Mouse (Mus musculus) embryonic facial prominence, embryonic 13.5 days (tissue): ENCODE measurements at regions not wholly inside any gene's neighbourhood (a gene's known extent, or its start where the extent isn't known, plus 50 kb on each side); places are given as distances from the start of the nearest gene placed in this dataset.
"Not testable (repeated sequence)": the region's sequence is repeated elsewhere in the genome, so short reads cannot be mapped to it uniquely, and the experiment has no call there.

Experiments
- ATAC-seq: fragments of 200-750 bp; cut with Nextera tagmentation; 2 replicates; pipeline ENCODE4 v1.8.0; 2017; ENCODE audit warnings: low read depth; ENCODE audit not compliant: insufficient number of reproducible peaks, insufficient read depth, low FRiP score, low TSS enrichment
- H3K27ac ChIP-seq: fragments of 300-500 bp; sonication (generic); 2 replicates; pipeline ENCODE4 v1.5.1; 2015; ENCODE audit warnings: moderate library complexity, mild to moderate bottlenecking, inconsistent platforms
- H3K27me3 ChIP-seq: fragments of 300-500 bp; sonication (generic); 2 replicates; pipeline ENCODE4 v1.6.1; 2015; ENCODE audit warnings: mild to moderate bottlenecking, inconsistent platforms
- H3K36me3 ChIP-seq: fragments of 300-500 bp; sonication (generic); 2 replicates; pipeline ENCODE4 v1.6.1; 2015; ENCODE audit warnings: mild to moderate bottlenecking, inconsistent platforms
- H3K4me1 ChIP-seq: fragments of 300-500 bp; sonication (generic); 2 replicates; pipeline ENCODE4 v1.6.1; 2015; ENCODE audit warnings: inconsistent platforms
- H3K4me2 ChIP-seq: fragments of 300-500 bp; sonication (generic); 2 replicates; pipeline ENCODE4 v1.6.1; 2015; ENCODE audit warnings: moderate library complexity, mild to moderate bottlenecking, inconsistent platforms
- H3K4me3 ChIP-seq: fragments of 300-500 bp; sonication (generic); 2 replicates; pipeline ENCODE4 v1.5.1; 2015; ENCODE audit warnings: mild to moderate bottlenecking, inconsistent platforms
- H3K9ac ChIP-seq: fragments of 300-500 bp; sonication (generic); 2 replicates; pipeline ENCODE4 v1.6.1; 2015; ENCODE audit warnings: mild to moderate bottlenecking, inconsistent platforms
- H3K9me3 ChIP-seq: fragments of 300-500 bp; sonication (generic); 2 replicates; pipeline ENCODE4 v1.6.1; 2016; ENCODE audit warnings: inconsistent platforms
- WGBS: fragments of 180-500 bp; shearing (Covaris S2); methylation state at CpG from one replicate; pipeline ENCODE4 v1.1.7; 2015; ENCODE audit warnings: mixed read lengths; 5-methylcytosine and 5-hydroxymethylcytosine counted together

GRCm38 (mm10) chr3:8143016-8143415, 1466.9 kb downstream of the Zfp704 start:
- 70% methylated on average over 2 of the region's 2 CpGs for WGBS

GRCm38 (mm10) chr3:8142190-8142589, 1467.7 kb downstream of the Zfp704 start:
- H3K27ac ChIP-seq = no peak overlapping the region
- H3K4me2 ChIP-seq = no peak overlapping the region
- H3K36me3 ChIP-seq = no peaks in the 10 kb centered on the region
- H3K4me1 ChIP-seq = no peaks in the 10 kb centered on the region
- no peak for ATAC-seq
- H3K4me3 ChIP-seq = no peak overlapping the region
- 62% methylated on average over 3 of the region's 3 CpGs for WGBS
- no peaks in the 10 kb centered on the region for H3K27me3 ChIP-seq
- H3K9ac ChIP-seq = no peak overlapping the region
- H3K9me3 ChIP-seq = peaks cover 4% of the 10 kb centered on the region; the same call in 1 of the 2 replicates

More at GRCm38 (mm10) chr3:8143016-8143415, 1466.9 kb downstream of the Zfp704 start:
- peaks cover 8% of the 10 kb centered on the region; the same call in 1 of the 2 replicates for H3K9me3 ChIP-seq
- no peaks in the 10 kb centered on the region for H3K4me1 ChIP-seq
- H3K36me3 ChIP-seq = no peaks in the 10 kb centered on the region
- H3K4me3 ChIP-seq = no peak overlapping the region
- H3K4me2 ChIP-seq = no peak overlapping the region
- ATAC-seq = no peak
- H3K9ac ChIP-seq = no peak overlapping the region
- no peak overlapping the region for H3K27ac ChIP-seq
- H3K27me3 ChIP-seq = no peaks in the 10 kb centered on the region

- ATAC-seq = no peak
- no peak overlapping the region for H3K4me2 ChIP-seq
These were observed 1468.2 kb downstream of the Zfp704 start for GRCm38 (mm10) chr3:8141664-8142084.

GRCm38 (mm10) chr3:8123641-8124040, 1486.2 kb downstream of the Zfp704 start:
- H3K4me1 ChIP-seq, H3K27me3 ChIP-seq, H3K4me2 ChIP-seq, H3K9ac ChIP-seq, H3K4me3 ChIP-seq, H3K36me3 ChIP-seq, H3K27ac ChIP-seq, ATAC-seq, H3K9me3 ChIP-seq: not testable (repeated sequence)
- WGBS = 49% methylated on average over 1 of the region's 1 CpGs

More at GRCm38 (mm10) chr3:8141664-8142084, 1468.2 kb downstream of the Zfp704 start:
- H3K9me3 ChIP-seq = no peaks in the 10 kb centered on the region
- no peak overlapping the region for H3K27ac ChIP-seq
- WGBS = 50% methylated on average over 2 of the region's 2 CpGs
- H3K9ac ChIP-seq = no peak overlapping the region
- H3K4me3 ChIP-seq = no peak overlapping the region
- no peaks in the 10 kb centered on the region for H3K36me3 ChIP-seq
- no peaks in the 10 kb centered on the region for H3K27me3 ChIP-seq
- H3K4me1 ChIP-seq = no peaks in the 10 kb centered on the region

GRCm38 (mm10) chr3:8123141-8123540, 1486.7 kb downstream of the Zfp704 start:
- Histone ChIP-seq H3K4me1 (no peaks in the 10 kb centered on the region), H3K27ac (no peak overlapping the region), H3K27me3 (no peaks in the 10 kb centered on the region), H3K9me3 (no peaks in the 10 kb centered on the region), H3K36me3 (no peaks in the 10 kb centered on the region), H3K9ac (no peak overlapping the region), H3K4me3 (no peak overlapping the region), H3K4me2 (no peak overlapping the region)
- ATAC-seq = no peak
- 64% methylated on average over 3 of the region's 3 CpGs for WGBS

- Histone ChIP-seq H3K27ac (no peak overlapping the region), H3K4me3 (no peak overlapping the region), H3K36me3 (no peaks in the 10 kb centered on the region), H3K4me2 (no peak overlapping the region), H3K9ac (no peak overlapping the region), H3K9me3 (no peaks in the 10 kb centered on the region), H3K27me3 (no peaks in the 10 kb centered on the region), H3K4me1 (no peaks in the 10 kb centered on the region)
- 84% methylated on average over 1 of the region's 1 CpGs for WGBS
- ATAC-seq = no peak
These were observed 1478.0 kb upstream of the 1700008P02Rik start for GRCm38 (mm10) chr3:8098291-8098690.

- ATAC-seq = no peak
- WGBS = 73% methylated on average over 2 of the region's 2 CpGs
- no peak overlapping the region for H3K4me3 ChIP-seq
These were observed 1464.5 kb upstream of the 1700008P02Rik start for GRCm38 (mm10) chr3:8084749-8085148.

GRCm38 (mm10) chr3:8053711-8054110, 1433.5 kb upstream of the 1700008P02Rik start:
- H3K27ac ChIP-seq = no peak overlapping the region
- H3K9me3 ChIP-seq = no peaks in the 10 kb centered on the region
- no peaks in the 10 kb centered on the region for H3K4me1 ChIP-seq
- no peaks in the 10 kb centered on the region for H3K36me3 ChIP-seq
- no peaks in the 10 kb centered on the region for H3K27me3 ChIP-seq
- H3K4me3 ChIP-seq = no peak overlapping the region
- H3K9ac ChIP-seq = no peak overlapping the region
- ATAC-seq = no peak
- H3K4me2 ChIP-seq = no peak overlapping the region

More at GRCm38 (mm10) chr3:8084749-8085148, 1464.5 kb upstream of the 1700008P02Rik start:
- no peaks in the 10 kb centered on the region for H3K4me1 ChIP-seq
- no peaks in the 10 kb centered on the region for H3K36me3 ChIP-seq
- H3K9ac ChIP-seq = no peak overlapping the region
- H3K4me2 ChIP-seq = no peak overlapping the region
- H3K27ac ChIP-seq = no peak overlapping the region
- H3K9me3 ChIP-seq = no peaks in the 10 kb centered on the region; the same call in 1 of the 2 replicates
- no peaks in the 10 kb centered on the region for H3K27me3 ChIP-seq

GRCm38 (mm10) chr3:8051167-8051566, 1430.9 kb upstream of the 1700008P02Rik start:
- no peak for ATAC-seq
- Histone ChIP-seq H3K9me3 (no peaks in the 10 kb centered on the region), H3K4me1 (no peaks in the 10 kb centered on the region), H3K27ac (no peak overlapping the region), H3K9ac (no peak overlapping the region), H3K4me2 (no peak overlapping the region), H3K27me3 (no peaks in the 10 kb centered on the region), H3K36me3 (no peaks in the 10 kb centered on the region), H3K4me3 (no peak overlapping the region)
- 81% methylated on average over 4 of the region's 4 CpGs for WGBS

GRCm38 (mm10) chr3:8049706-8050105, 1429.5 kb upstream of the 1700008P02Rik start:
- WGBS = 83% methylated on average over 1 of the region's 1 CpGs
- no peaks in the 10 kb centered on the region for H3K9me3 ChIP-seq
- H3K9ac ChIP-seq = no peak overlapping the region

GRCm38 (mm10) chr3:8046348-8046747, 1426.1 kb upstream of the 1700008P02Rik start:
- no peak for ATAC-seq
- no peaks in the 10 kb centered on the region for H3K27me3 ChIP-seq
- H3K4me1 ChIP-seq = no peaks in the 10 kb centered on the region
- no peak overlapping the region for H3K27ac ChIP-seq
- H3K4me3 ChIP-seq = no peak overlapping the region
- no peaks in the 10 kb centered on the region for H3K36me3 ChIP-seq
- H3K9me3 ChIP-seq = no peaks in the 10 kb centered on the region
- WGBS = 34% methylated on average over 3 of the region's 3 CpGs
- H3K4me2 ChIP-seq = no peak overlapping the region
- H3K9ac ChIP-seq = no peak overlapping the region

More at GRCm38 (mm10) chr3:8049706-8050105, 1429.5 kb upstream of the 1700008P02Rik start:
- Histone ChIP-seq H3K4me1 (no peaks in the 10 kb centered on the region), H3K4me2 (no peak overlapping the region), H3K27me3 (no peaks in the 10 kb centered on the region), H3K36me3 (no peaks in the 10 kb centered on the region), H3K27ac (no peak overlapping the region), H3K4me3 (no peak overlapping the region)
- no peak for ATAC-seq

- no peaks in the 10 kb centered on the region for H3K9me3 ChIP-seq
- no peak for ATAC-seq
- WGBS = 21% methylated on average over 1 of the region's 1 CpGs
These were observed 1416.5 kb upstream of the 1700008P02Rik start for GRCm38 (mm10) chr3:8036697-8037096.

More at GRCm38 (mm10) chr3:8036697-8037096, 1416.5 kb upstream of the 1700008P02Rik start:
- Histone ChIP-seq H3K4me2 (no peak overlapping the region), H3K36me3 (no peaks in the 10 kb centered on the region), H3K27ac (no peak overlapping the region), H3K27me3 (no peaks in the 10 kb centered on the region), H3K4me3 (no peak overlapping the region), H3K4me1 (peaks cover 15% of the 10 kb centered on the region; the same call in 1 of the 2 replicates), H3K9ac (no peak overlapping the region)
